Mouse (Mus musculus) liver, embryonic 14.5 days (tissue): ENCODE data around the gene Arid1b.

ENCODE experiments used
- CTCF ChIP-seq: IDR thresholded peaks from 2 replicates; pipeline ENCODE4 v1.5.1; 2016; ENCODE audit warnings: antibody characterized with exemption, low read depth, control low read depth
- EP300 ChIP-seq: IDR thresholded peaks from 2 replicates; pipeline ENCODE4 v1.6.1; 2016; ENCODE audit warnings: antibody characterized with exemption, low read depth

DNA sequence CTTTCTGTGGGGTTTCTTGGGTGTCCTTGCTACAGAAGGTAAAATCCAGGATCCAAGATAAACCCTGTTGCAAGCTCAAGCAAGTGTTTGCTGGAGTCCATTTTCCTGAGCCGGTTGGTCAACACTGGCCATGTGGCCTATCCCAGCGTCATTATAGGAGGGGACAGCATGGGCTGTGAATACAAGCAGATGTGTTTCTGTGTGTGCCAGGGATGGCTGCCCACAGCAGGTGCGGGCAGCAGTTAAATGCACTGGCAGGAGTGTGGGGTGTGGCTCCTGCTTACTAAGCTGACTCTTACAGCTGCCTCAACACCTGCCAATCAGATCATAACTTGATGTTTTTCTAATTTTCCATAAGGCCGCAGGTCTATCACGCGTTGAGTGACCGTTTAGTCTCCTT, 336.5 kb downstream of the Arid1b start:
- no peak for TF ChIP-seq EP300
- no peak for TF ChIP-seq CTCF
